Mouse (Mus musculus) liver, postnatal 0 days (tissue): ENCODE measurements around the gene Gng13.

ENCODE experiments used
- CTCF ChIP-seq: sonication (generic); IDR thresholded peaks from 2 replicates; pipeline ENCODE4 v1.5.1; 2016; ENCODE audit warnings: antibody characterized with exemption, low read depth
- EP300 ChIP-seq: IDR thresholded peaks from 2 replicates; pipeline ENCODE4 v1.6.1; 2016; ENCODE audit warnings: antibody characterized with exemption, low read depth, mild to moderate bottlenecking

DNA sequence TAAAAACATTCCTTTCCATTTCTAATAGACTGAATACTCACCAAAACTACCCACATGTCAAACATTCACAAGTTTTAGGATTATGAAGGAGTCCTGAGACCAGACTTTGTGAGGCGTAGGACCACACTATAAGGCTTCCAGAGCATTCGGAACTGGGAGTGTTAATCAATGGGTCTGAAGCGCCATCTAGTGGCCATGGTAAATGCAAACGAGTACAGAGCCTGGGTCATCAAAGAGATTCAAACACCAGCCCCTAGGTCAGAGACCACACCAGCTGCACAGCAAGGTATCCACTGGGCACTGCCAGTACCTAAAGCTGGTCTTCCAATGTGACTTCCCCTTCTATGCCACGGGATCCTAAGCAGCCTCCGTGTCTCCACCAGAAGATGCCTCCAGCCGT, 18.5 kb upstream of the Gng13 start:
- no peak for TF ChIP-seq EP300
- TF ChIP-seq CTCF, result peak; percentile 88
